Mouse (Mus musculus): ENCODE data around the gene Timd4.

DNA sequence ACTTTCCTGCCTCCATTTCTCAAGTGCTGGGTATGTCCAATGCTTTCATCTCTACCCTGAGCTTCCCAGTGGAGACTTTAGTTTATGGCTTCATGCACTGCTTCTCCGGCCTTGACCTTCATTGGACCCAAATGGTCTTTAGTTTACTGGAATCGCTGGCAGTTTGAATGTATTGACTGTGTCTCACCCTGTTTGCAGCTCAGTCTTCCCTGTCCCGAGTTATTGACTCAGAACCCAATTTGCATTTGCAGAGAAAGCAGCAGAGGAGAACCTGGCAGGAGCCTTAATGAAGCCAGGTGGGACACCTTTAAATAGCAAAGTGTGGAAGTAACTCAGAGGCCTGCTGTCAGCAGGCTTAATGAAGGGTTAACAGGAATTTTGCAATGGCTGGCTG lies 37.2 kb downstream of the Timd4 start:
- no peak for TF ChIP-seq CTCF (IDR thresholded peaks at IDR 0.05; ENCODE audit: low read depth)
- TF ChIP-seq EP300 (IDR thresholded peaks at IDR 0.05; ENCODE audit: low read depth): no peak
